22 mouse cellular contexts compared by ENCODE assay signal in the genomic region with DNA sequence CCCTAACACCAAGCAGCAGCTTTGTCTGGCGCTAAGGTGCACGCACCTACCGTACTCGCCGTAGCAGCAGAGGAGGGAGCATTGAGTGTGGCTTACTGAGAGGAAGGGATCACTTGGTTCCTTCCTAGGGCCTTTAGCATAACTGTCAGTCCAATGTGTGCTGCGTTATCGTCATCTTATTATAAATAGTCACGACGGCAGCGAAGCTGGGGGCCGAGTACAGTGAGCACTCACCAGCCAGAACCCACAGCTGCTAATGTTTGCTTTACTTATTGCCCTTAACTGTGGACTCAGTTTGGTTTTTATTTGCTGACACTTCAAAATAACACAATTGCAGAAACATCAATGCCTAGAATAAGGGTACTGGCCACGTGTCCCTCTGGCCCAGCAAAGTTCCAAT.
DNase-seq lines count a peak whose midpoint lies in the region; ATAC-seq and TF ChIP-seq lines count a peak whose summit lies in the region.
"Had no signal": no experiment of that assay in that cellular context is flagged by ENCODE, and none has a peak within 500 bp of the region (broad histone marks: within the 10 kb centered on the region; RNA-seq: fewer than 3 reads in every experiment).

No protein-coding gene starts in this region.

- H3K27me3 ChIP-seq in lung, postnatal 0 days (replicated peaks; ENCODE audit: insufficient read depth, low read length) = no peaks in the 10 kb centered on the region
- H3K27me3 ChIP-seq: embryonic facial prominence, embryonic 12.5 days; embryonic facial prominence, embryonic 15.5 days; heart, embryonic 12.5 days; heart, embryonic 15.5 days; hindbrain, embryonic 12.5 days; hindbrain, embryonic 15.5 days had no signal

- H3K9ac ChIP-seq in lung, postnatal 0 days (replicated peaks; ENCODE audit: low read depth) = no peak overlapping the region
- H3K9ac ChIP-seq in ES-E14 (ENCODE audit: insufficient read depth, low read depth, low read length, poor library complexity, severe bottlenecking) = no peak overlapping the region
- H3K9ac ChIP-seq: embryonic facial prominence, embryonic 12.5 days; embryonic facial prominence, embryonic 15.5 days; forebrain, postnatal 0 days; heart, embryonic 12.5 days; heart, embryonic 15.5 days; hindbrain, embryonic 12.5 days; hindbrain, embryonic 15.5 days had no signal

- H3K27ac ChIP-seq in layer of hippocampus, adult 2 months = peak overlapping the region; percentile 95
- H3K27ac ChIP-seq in lung, postnatal 0 days (ENCODE audit: low read length) = no peak overlapping the region
- no peak overlapping the region for H3K27ac ChIP-seq in ES-E14 (ENCODE audit: insufficient read depth, low read depth, low read length, poor library complexity, severe bottlenecking)
- H3K27ac ChIP-seq: embryonic facial prominence, embryonic 12.5 days; embryonic facial prominence, embryonic 15.5 days; heart, embryonic 15.5 days; hindbrain, embryonic 12.5 days; hindbrain, embryonic 15.5 days had no signal

- H3K4me1 ChIP-seq in lung, postnatal 0 days (ENCODE audit: insufficient read depth, low read depth, low read length) = no peaks in the 10 kb centered on the region
- H3K4me1 ChIP-seq in lung, adult 2 months (ENCODE audit: control insufficient read depth, insufficient read depth, low read length) = no peaks in the 10 kb centered on the region; the same call in 1 of the 2 replicates
- H3K4me1 ChIP-seq in ES-E14 (ENCODE audit: control insufficient read depth in 2 of 2, insufficient read depth in 2 of 2, low read length in 2 of 2, poor library complexity in 1 of 2) = no peaks in the 10 kb centered on the region
- H3K4me1 ChIP-seq: embryonic facial prominence, embryonic 12.5 days; embryonic facial prominence, embryonic 15.5 days; hindbrain, embryonic 12.5 days; hindbrain, embryonic 15.5 days had no signal

- ATAC-seq in lung, postnatal 0 days = peak; percentile 68
- ATAC-seq: activated CD4-positive, CD25-positive, alpha-beta regulatory T cell, adult 4 months; forebrain, embryonic 14.5 days; forebrain, postnatal 0 days had no signal

- H3K9me3 ChIP-seq in lung, postnatal 0 days (ENCODE audit: low read length) = no peaks in the 10 kb centered on the region
- H3K9me3 ChIP-seq in ES-E14 (ENCODE audit: control insufficient read depth, insufficient read depth, low read depth, low read length) = no peaks in the 10 kb centered on the region
- H3K9me3 ChIP-seq: embryonic facial prominence, embryonic 12.5 days; embryonic facial prominence, embryonic 15.5 days; heart, embryonic 12.5 days; heart, embryonic 15.5 days; hindbrain, embryonic 12.5 days; hindbrain, embryonic 15.5 days had no signal

- DNase-seq in heart, adult 11 months = peak; percentile 87
- no peak for DNase-seq in heart, adult 8-10 months (ENCODE audit: low spot score)
- DNase-seq in layer of hippocampus, adult 2 months (ENCODE audit: low spot score in 2 of 2) = no peak
- DNase-seq in layer of hippocampus, postnatal 14 days (ENCODE audit: low spot score in 2 of 2) = no peak
- DNase-seq in lung, postnatal 0 days (ENCODE audit: low spot score) = peak; percentile 33
- DNase-seq in lung, adult 2 months = no peak
- no peak for DNase-seq in ES-E14 (ENCODE audit: low read depth, low spot score)
- no peak for DNase-seq in cerebellum, adult 8-10 months
- DNase-seq: adrenal gland, adult 8-10 months; adrenal gland, postnatal 25 days; B cell, adult 2 months; gastrocnemius, postnatal 10 days; gastrocnemius, postnatal 36 days had no signal

- no peaks in the 10 kb centered on the region for H3K36me3 ChIP-seq in lung, postnatal 0 days (ENCODE audit: insufficient read depth, low read length)
- no peaks in the 10 kb centered on the region for H3K36me3 ChIP-seq in ES-E14 (ENCODE audit: control insufficient read depth, insufficient read depth, low read length, poor library complexity, severe bottlenecking)
- H3K36me3 ChIP-seq: embryonic facial prominence, embryonic 12.5 days; embryonic facial prominence, embryonic 15.5 days; heart, embryonic 12.5 days; heart, embryonic 15.5 days; hindbrain, embryonic 12.5 days; hindbrain, embryonic 15.5 days had no signal

- WGBS in lung, postnatal 0 days = 55% methylated on average over 12 of the region's 12 CpGs
- 65% methylated on average over 12 of the region's 12 CpGs for WGBS in lung, adult 2 months

- in situ Hi-C loops in ES-E14 (cut with MboI; ENCODE audit: low sequenced_read_pairs in 2 of 2, unreplicated experiment in 2 of 2) = no loop called here

- TF ChIP-seq CTCF in layer of hippocampus, adult 2 months (conservative IDR thresholded peaks at IDR 0.05) = no peak
- no peak for TF ChIP-seq CTCF in lung, postnatal 0 days (IDR thresholded peaks at IDR 0.05)
- TF ChIP-seq CTCF in lung, adult 2 months (IDR thresholded peaks at IDR 0.05; ENCODE audit: insufficient read depth, low read length) = no peak

- no peak overlapping the region for H3K4me3 ChIP-seq in layer of hippocampus, adult 2 months
- no peak overlapping the region for H3K4me3 ChIP-seq in lung, postnatal 0 days (ENCODE audit: low read depth, low read length)
- H3K4me3 ChIP-seq in lung, adult 2 months (replicated peaks; ENCODE audit: extremely low read depth, low read depth, low read length) = no peak overlapping the region
- H3K4me3 ChIP-seq in ES-E14 (ENCODE audit: insufficient read depth in 1 of 2, low read depth in 1 of 2, low read length in 2 of 2, poor library complexity in 1 of 2, severe bottlenecking in 1 of 2) = no peak overlapping the region
- H3K4me3 ChIP-seq: embryonic facial prominence, embryonic 12.5 days; embryonic facial prominence, embryonic 15.5 days; heart, embryonic 12.5 days; heart, embryonic 15.5 days; hindbrain, embryonic 12.5 days; hindbrain, embryonic 15.5 days had no signal

- no peak for TF ChIP-seq POLR2A in lung, adult 2 months (IDR thresholded peaks at IDR 0.05; ENCODE audit: borderline replicate concordance, extremely low read depth, low read depth, low read length)

- no peak for TF ChIP-seq EP300 in lung, postnatal 0 days (IDR thresholded peaks at IDR 0.05)

- H3K4me2 ChIP-seq in lung, postnatal 0 days (replicated peaks; ENCODE audit: low read depth, low read length) = no peak overlapping the region
- H3K4me2 ChIP-seq: embryonic facial prominence, embryonic 12.5 days; embryonic facial prominence, embryonic 15.5 days; heart, embryonic 12.5 days; heart, embryonic 15.5 days; hindbrain, embryonic 12.5 days; hindbrain, embryonic 15.5 days had no signal

TF ChIP-seq in ES-E14, 5 proteins besides CTCF, POLR2A, EP300 and RAD21:
- no peak for TF ChIP-seq ZNF384 (IDR thresholded peaks at IDR 0.05; ENCODE audit: low read depth, low read length)
- TF ChIP-seq ZC3H11A (IDR thresholded peaks at IDR 0.05; ENCODE audit: borderline replicate concordance, low read depth, low read length) = no peak
- no peak for TF ChIP-seq CHD2 (IDR thresholded peaks at IDR 0.05; ENCODE audit: low read depth, low read length)
- TF ChIP-seq MAFK (IDR thresholded peaks at IDR 0.05; ENCODE audit: insufficient read depth, low read depth, low read length) = peak; percentile 34; the same call in 1 of the 2 replicates

Comparison
In these comparisons a context has a peak if more than half of its experiments do, and no peak if none do; other contexts are left out.
1. DNase-seq: peak in heart, adult 11 months (single experiment) and lung, postnatal 0 days (single experiment); none in heart, adult 8-10 months (single experiment), layer of hippocampus, adult 2 months (0 of 2), layer of hippocampus, postnatal 14 days (0 of 2), lung, adult 2 months (single experiment), ES-E14 (single experiment) and cerebellum, adult 8-10 months (single experiment).